Mouse (Mus musculus) hindbrain, postnatal 0 days (tissue): ENCODE results near the gene Olfr1140. TPM values are rescaled to one million over a fixed set of nuclear protein-coding genes. Genes with fewer than 3 reads are reported as not detected.

Experiments used
- ATAC-seq: fragments of 200-750 bp; cut with Nextera tagmentation; 2 replicates; pipeline ENCODE4 v1.8.0; 2017; ENCODE audit warnings: mild to moderate bottlenecking, moderate TSS enrichment, moderate library complexity
- DNase-seq: peaks from one replicate; pipeline ENCODE4 v3.0.0-alpha.2; 2015; ENCODE audit warnings: low spot score
- H3K27ac ChIP-seq: fragments of 300-500 bp; sonication (generic); 2 replicates; pipeline ENCODE4 v1.5.1; 2014; ENCODE audit warnings: mild to moderate bottlenecking
- H3K27me3 ChIP-seq: fragments of 300-500 bp; sonication (generic); 2 replicates; pipeline ENCODE4 v1.6.1; 2014; ENCODE audit warnings: low read length, mixed read lengths; ENCODE audit not compliant: insufficient read depth
- H3K36me3 ChIP-seq: fragments of 300-500 bp; sonication (generic); 2 replicates; pipeline ENCODE4 v1.6.1; 2014; ENCODE audit warnings: low read length, mixed read lengths; ENCODE audit not compliant: insufficient read depth
- H3K4me1 ChIP-seq: fragments of 300-500 bp; sonication (generic); 2 replicates; pipeline ENCODE4 v1.6.1; 2014; ENCODE audit warnings: antibody characterized with exemption, low read length, mixed read lengths; ENCODE audit not compliant: insufficient read depth
- H3K4me2 ChIP-seq: fragments of 300-500 bp; sonication (generic); 2 replicates; pipeline ENCODE4 v1.6.1; 2014; ENCODE audit warnings: low read depth, mild to moderate bottlenecking, low read length, moderate library complexity, mixed read lengths
- H3K4me3 ChIP-seq: fragments of 300-500 bp; sonication (generic); 2 replicates; pipeline ENCODE4 v1.5.1; 2014; ENCODE audit warnings: low read length
- H3K9ac ChIP-seq: fragments of 300-500 bp; sonication (generic); replicated peaks from 2 replicates; pipeline ENCODE4 v1.6.1; 2014; ENCODE audit warnings: mild to moderate bottlenecking, low read length, moderate library complexity, mixed read lengths
- H3K9me3 ChIP-seq: fragments of 300-500 bp; sonication (generic); 2 replicates; pipeline ENCODE4 v1.6.1; 2016; ENCODE audit warnings: low read length, mixed read lengths
- CTCF ChIP-seq: IDR thresholded peaks from 2 replicates; pipeline ENCODE4 v1.5.1; 2016; ENCODE audit warnings: antibody characterized with exemption, control low read depth, low read depth
- WGBS: fragments of 180-500 bp; shearing (Covaris S2); extraction: QIAGEN DNeasy Blood & Tissue Kit; methylation state at CpG from one replicate; pipeline ENCODE4 v1.1.7; 2014; 5-methylcytosine and 5-hydroxymethylcytosine counted together
- polyA plus RNA-seq: library from polyadenylated mRNA; unstranded; fragments of >200 nt; fragmentation: Nextera tagmentation; extraction: Ambion mirVana; gene quantifications from 2 replicates; pipeline ENCODE4 v1.2.1, GENCODE M21; 2015
- total RNA-seq: library from RNA; depleted of rRNA; stranded (reverse); fragments of >200 nt; gene quantifications from 2 replicates; pipeline ENCODE4 v1.2.3, GENCODE M21; 2014; rRNA removed

The Olfr1140 gene
- total RNA-seq (not detected in 2 replicates), polyA plus RNA-seq (0.20 TPM in 1 of 2 replicates, not detected in the other)

GRCm38 (mm10) chr2:87743452-87743851 is at the start of gene Olfr1140:
Gene Olfr1140 (plus strand): TSS chr2:87743752.
- DNase-seq (no peak), ATAC-seq (no peak)
- H3K27ac ChIP-seq = no peak within 1 kb of the TSS
- no peaks in the 10 kb centered on the region for H3K9me3 ChIP-seq
- no peak within 1 kb of the TSS for H3K9ac ChIP-seq
- H3K4me3 ChIP-seq = no peak within 1 kb of the TSS
- WGBS = 73% methylated on average over 3 of the region's 3 CpGs
- H3K4me1 ChIP-seq = no peaks in the 10 kb centered on the region
- H3K36me3 ChIP-seq = no peaks in the 10 kb centered on the region
- TF ChIP-seq CTCF = no peak
- H3K4me2 ChIP-seq = no peak within 1 kb of the TSS
- no peaks in the 10 kb centered on the region for H3K27me3 ChIP-seq

GRCm38 (mm10) chr2:87693847-87694246 is 49.7 kb upstream of the Olfr1140 start, which contains the start of gene Olfr1136:
Gene Olfr1136 (minus strand): TSS chr2:87693947.
- no peaks in the 10 kb centered on the region for H3K27me3 ChIP-seq
- H3K27ac ChIP-seq = no peak within 1 kb of the TSS
- H3K9ac ChIP-seq = no peak within 1 kb of the TSS
- H3K9me3 ChIP-seq = no peaks in the 10 kb centered on the region
- no peak for TF ChIP-seq CTCF
- no peak within 1 kb of the TSS for H3K4me2 ChIP-seq
- no peaks in the 10 kb centered on the region for H3K4me1 ChIP-seq
- ATAC-seq (no peak), DNase-seq (no peak)
- H3K4me3 ChIP-seq = no peak within 1 kb of the TSS
- H3K36me3 ChIP-seq = no peaks in the 10 kb centered on the region

- TF ChIP-seq CTCF = no peak
- H3K4me3 ChIP-seq = no peak within 1 kb of the TSS
- no peaks in the 10 kb centered on the region for H3K27me3 ChIP-seq
- H3K27ac ChIP-seq = no peak within 1 kb of the TSS
- H3K36me3 ChIP-seq = no peaks in the 10 kb centered on the region
- H3K9me3 ChIP-seq = no peaks in the 10 kb centered on the region
- H3K4me1 ChIP-seq = no peaks in the 10 kb centered on the region
- ATAC-seq (no peak), DNase-seq (no peak)
- no peak within 1 kb of the TSS for H3K4me2 ChIP-seq
- no peak within 1 kb of the TSS for H3K9ac ChIP-seq
Measured at GRCm38 (mm10) chr2:87713079-87713478, 30.5 kb upstream of the Olfr1140 start, which contains the start of gene Olfr1137. Gene Olfr1137 (minus strand): TSS chr2:87713179.

- Histone ChIP-seq H3K4me2 (no peak within 1 kb of the TSS), H3K36me3 (no peaks in the 10 kb centered on the region), H3K9ac (no peak within 1 kb of the TSS), H3K4me3 (no peak within 1 kb of the TSS), H3K27ac (no peak within 1 kb of the TSS), H3K27me3 (no peaks in the 10 kb centered on the region), H3K9me3 (no peaks in the 10 kb centered on the region), H3K4me1 (no peaks in the 10 kb centered on the region)
- ATAC-seq (no peak), DNase-seq (no peak)
- WGBS = 80% methylated on average over 1 of the region's 1 CpGs
- TF ChIP-seq CTCF = no peak
Measured at GRCm38 (mm10) chr2:87739878-87740277, 3.7 kb upstream of the Olfr1140 start, which contains the start of gene Olfr1138. Gene Olfr1138 (minus strand): TSS chr2:87739978.

- no peak within 1 kb of the TSS for H3K27ac ChIP-seq
- H3K9ac ChIP-seq = no peak within 1 kb of the TSS
- no peak within 1 kb of the TSS for H3K4me2 ChIP-seq
- no peak for TF ChIP-seq CTCF
- H3K4me1 ChIP-seq = no peaks in the 10 kb centered on the region
- DNase-seq = no peak
- no peak within 1 kb of the TSS for H3K4me3 ChIP-seq
- ATAC-seq = no peak
- 77% methylated on average over 1 of the region's 1 CpGs for WGBS
- no peaks in the 10 kb centered on the region for H3K36me3 ChIP-seq
- no peaks in the 10 kb centered on the region for H3K9me3 ChIP-seq
- no peaks in the 10 kb centered on the region for H3K27me3 ChIP-seq
Measured at GRCm38 (mm10) chr2:87753891-87754290, 10.3 kb downstream of the Olfr1140 start, which contains the start of gene Olfr1141. Gene Olfr1141 (minus strand): TSS chr2:87753991.

GRCm38 (mm10) chr2:87776143-87776542 is 32.6 kb downstream of the Olfr1140 start:
- H3K9me3 ChIP-seq = no peaks in the 10 kb centered on the region
- H3K9ac ChIP-seq = no peak overlapping the region
- no peaks in the 10 kb centered on the region for H3K4me1 ChIP-seq
- H3K27ac ChIP-seq = no peak overlapping the region
- no peak for DNase-seq
- no peak for ATAC-seq
- no peak overlapping the region for H3K4me3 ChIP-seq
- 44% methylated on average over 1 of the region's 1 CpGs for WGBS
- no peak overlapping the region for H3K4me2 ChIP-seq
- no peak; the same call in 1 of the 2 replicates for TF ChIP-seq CTCF
- H3K36me3 ChIP-seq = no peaks in the 10 kb centered on the region
- no peaks in the 10 kb centered on the region for H3K27me3 ChIP-seq

GRCm38 (mm10) chr2:87779183-87779582 is 35.6 kb downstream of the Olfr1140 start, which contains the start of gene Olfr152:
Gene Olfr152 (plus strand): TSS chr2:87779483.
- no peak within 1 kb of the TSS for H3K27ac ChIP-seq
- TF ChIP-seq CTCF = no peak
- no peak for DNase-seq

More at GRCm38 (mm10) chr2:87779183-87779582, 35.6 kb downstream of the Olfr1140 start, which contains the start of gene Olfr152:
- H3K9ac ChIP-seq = no peak within 1 kb of the TSS
- no peaks in the 10 kb centered on the region for H3K27me3 ChIP-seq
- no peaks in the 10 kb centered on the region for H3K4me1 ChIP-seq
- no peak within 1 kb of the TSS for H3K4me3 ChIP-seq
- no peak for ATAC-seq
- 75% methylated on average over 4 of the region's 4 CpGs for WGBS
- H3K36me3 ChIP-seq = no peaks in the 10 kb centered on the region
- H3K4me2 ChIP-seq = no peak within 1 kb of the TSS
- no peaks in the 10 kb centered on the region for H3K9me3 ChIP-seq

Other genes with a start within 250 kb of the Olfr1140 start
- not detected in 2 replicates for gene Pramel7, start 246.7 kb upstream of the Olfr1140 start, total RNA-seq
- gene Pramel7, start 246.7 kb upstream of the Olfr1140 start, polyA plus RNA-seq = not detected in 2 replicates
- gene Pramel6, start 237.2 kb upstream of the Olfr1140 start, total RNA-seq = not detected in 2 replicates
- gene Pramel6, start 237.2 kb upstream of the Olfr1140 start, polyA plus RNA-seq = not detected in 2 replicates
- 0.14 TPM in 1 of 2 replicates, not detected in the other for gene Olfr153, start 212.0 kb upstream of the Olfr1140 start, total RNA-seq
- not detected in 2 replicates for gene Olfr153, start 212.0 kb upstream of the Olfr1140 start, polyA plus RNA-seq
- not detected in 2 replicates for gene Olfr1128, start 198.2 kb upstream of the Olfr1140 start, total RNA-seq
- not detected in 2 replicates for gene Olfr1128, start 198.2 kb upstream of the Olfr1140 start, polyA plus RNA-seq
- gene Olfr1129, start 169.8 kb upstream of the Olfr1140 start, total RNA-seq = not detected in 2 replicates
- not detected in 2 replicates for gene Olfr1129, start 169.8 kb upstream of the Olfr1140 start, polyA plus RNA-seq
- gene Olfr1130, start 137.5 kb upstream of the Olfr1140 start, total RNA-seq = not detected in 2 replicates
- gene Olfr1130, start 137.5 kb upstream of the Olfr1140 start, polyA plus RNA-seq = not detected in 2 replicates
- gene Olfr1131, start 116.6 kb upstream of the Olfr1140 start, total RNA-seq = not detected in 2 replicates
- gene Olfr1131, start 116.6 kb upstream of the Olfr1140 start, polyA plus RNA-seq = not detected in 2 replicates
- not detected in 2 replicates for gene Olfr1132, start 106.2 kb upstream of the Olfr1140 start, total RNA-seq
- not detected in 2 replicates for gene Olfr1132, start 106.2 kb upstream of the Olfr1140 start, polyA plus RNA-seq
- not detected in 2 replicates for gene Olfr1133, start 96.4 kb upstream of the Olfr1140 start, total RNA-seq
- gene Olfr1133, start 96.4 kb upstream of the Olfr1140 start, polyA plus RNA-seq = not detected in 2 replicates
- not detected in 2 replicates for gene Olfr1134, start 85.3 kb upstream of the Olfr1140 start, total RNA-seq
- not detected in 2 replicates for gene Olfr1134, start 85.3 kb upstream of the Olfr1140 start, polyA plus RNA-seq
- gene Olfr1135, start 70.1 kb upstream of the Olfr1140 start, total RNA-seq = not detected in 2 replicates
- gene Olfr1135, start 70.1 kb upstream of the Olfr1140 start, polyA plus RNA-seq = not detected in 2 replicates
- gene Olfr1136, start 49.8 kb upstream of the Olfr1140 start, total RNA-seq = not detected in 2 replicates
- not detected in 2 replicates for gene Olfr1136, start 49.8 kb upstream of the Olfr1140 start, polyA plus RNA-seq
- not detected in 2 replicates for gene Olfr1137, start 30.6 kb upstream of the Olfr1140 start, total RNA-seq
- not detected in 2 replicates for gene Olfr1137, start 30.6 kb upstream of the Olfr1140 start, polyA plus RNA-seq
- gene Olfr1138, start 3.8 kb upstream of the Olfr1140 start, total RNA-seq = not detected in 2 replicates
- gene Olfr1138, start 3.8 kb upstream of the Olfr1140 start, polyA plus RNA-seq = not detected in 2 replicates
- gene Olfr1141, start 10.2 kb downstream of the Olfr1140 start, total RNA-seq = not detected in 2 replicates
- not detected in 2 replicates for gene Olfr1141, start 10.2 kb downstream of the Olfr1140 start, polyA plus RNA-seq
- gene Olfr152, start 35.7 kb downstream of the Olfr1140 start, total RNA-seq = not detected in 2 replicates
- not detected in 2 replicates for gene Olfr152, start 35.7 kb downstream of the Olfr1140 start, polyA plus RNA-seq
- gene Olfr1143, start 56.8 kb downstream of the Olfr1140 start, total RNA-seq = not detected in 2 replicates
- gene Olfr1143, start 56.8 kb downstream of the Olfr1140 start, polyA plus RNA-seq = not detected in 2 replicates
- gene Olfr1145, start 66.1 kb downstream of the Olfr1140 start, total RNA-seq = not detected in 2 replicates
- not detected in 2 replicates for gene Olfr1145, start 66.1 kb downstream of the Olfr1140 start, polyA plus RNA-seq
- gene Olfr1148, start 86.8 kb downstream of the Olfr1140 start, total RNA-seq = not detected in 2 replicates
- not detected in 2 replicates for gene Olfr1148, start 86.8 kb downstream of the Olfr1140 start, polyA plus RNA-seq
- not detected in 2 replicates for gene Olfr1150-ps1, start 100.2 kb downstream of the Olfr1140 start, total RNA-seq
- not detected in 2 replicates for gene Olfr1150-ps1, start 100.2 kb downstream of the Olfr1140 start, polyA plus RNA-seq
- gene Olfr1151, start 112.1 kb downstream of the Olfr1140 start, total RNA-seq = not detected in 2 replicates
- gene Olfr1151, start 112.1 kb downstream of the Olfr1140 start, polyA plus RNA-seq = not detected in 2 replicates
- not detected in 2 replicates for gene Olfr1152, start 122.7 kb downstream of the Olfr1140 start, total RNA-seq
- not detected in 2 replicates for gene Olfr1152, start 122.7 kb downstream of the Olfr1140 start, polyA plus RNA-seq
- gene Olfr1153, start 151.2 kb downstream of the Olfr1140 start, total RNA-seq = not detected in 2 replicates
- not detected in 2 replicates for gene Olfr1153, start 151.2 kb downstream of the Olfr1140 start, polyA plus RNA-seq
- gene Olfr1154, start 161.4 kb downstream of the Olfr1140 start, total RNA-seq = not detected in 2 replicates
- gene Olfr1154, start 161.4 kb downstream of the Olfr1140 start, polyA plus RNA-seq = not detected in 2 replicates
- not detected in 2 replicates for gene Olfr1155, start 201.4 kb downstream of the Olfr1140 start, total RNA-seq
- not detected in 2 replicates for gene Olfr1155, start 201.4 kb downstream of the Olfr1140 start, polyA plus RNA-seq
- gene Olfr1156, start 209.3 kb downstream of the Olfr1140 start, total RNA-seq = not detected in 2 replicates
- gene Olfr1156, start 209.3 kb downstream of the Olfr1140 start, polyA plus RNA-seq = not detected in 2 replicates
- gene Olfr1157, start 224.5 kb downstream of the Olfr1140 start, total RNA-seq = not detected in 2 replicates
- gene Olfr1157, start 224.5 kb downstream of the Olfr1140 start, polyA plus RNA-seq = not detected in 2 replicates
- gene Olfr74, start 230.9 kb downstream of the Olfr1140 start, total RNA-seq = not detected in 2 replicates
- not detected in 2 replicates for gene Olfr74, start 230.9 kb downstream of the Olfr1140 start, polyA plus RNA-seq
- not detected in 2 replicates for gene Olfr1158, start 246.4 kb downstream of the Olfr1140 start, total RNA-seq
- not detected in 2 replicates for gene Olfr1158, start 246.4 kb downstream of the Olfr1140 start, polyA plus RNA-seq